Mouse (Mus musculus): Measurements from ENCODE around the gene Sdk2.

GRCm38 (mm10) chr11:113855661-113856060 is 211.2 kb downstream of the Sdk2 start:
- TF ChIP-seq CTCF (IDR thresholded peaks at IDR 0.05; ENCODE audit: low read depth, low read length): no peak
- TF ChIP-seq TAL1 (conservative IDR thresholded peaks at IDR 0.05; ENCODE audit: low read depth, low read length): no peak
- TF ChIP-seq GATA1 (IDR thresholded peaks at IDR 0.05; ENCODE audit: borderline replicate concordance, low read length): no peak
- TF ChIP-seq POLR2AphosphoS5 (IDR thresholded peaks at IDR 0.05; ENCODE audit: insufficient replicate concordance, low read depth, low read length): no peak
- no peak for TF ChIP-seq GATA2 (IDR thresholded peaks at IDR 0.05; ENCODE audit: borderline replicate concordance, low read depth, low read length)

Data from G1E (cell line).